Mouse (Mus musculus): ENCODE data around the gene 1700029P11Rik. TPM values are rescaled to one million over a fixed set of nuclear protein-coding genes. Genes with fewer than 3 reads are reported as not detected.

The 1700029P11Rik gene
- total and polyA plus RNA-seq, 3 experiments = 0.07 TPM; not detected in 2

DNA sequence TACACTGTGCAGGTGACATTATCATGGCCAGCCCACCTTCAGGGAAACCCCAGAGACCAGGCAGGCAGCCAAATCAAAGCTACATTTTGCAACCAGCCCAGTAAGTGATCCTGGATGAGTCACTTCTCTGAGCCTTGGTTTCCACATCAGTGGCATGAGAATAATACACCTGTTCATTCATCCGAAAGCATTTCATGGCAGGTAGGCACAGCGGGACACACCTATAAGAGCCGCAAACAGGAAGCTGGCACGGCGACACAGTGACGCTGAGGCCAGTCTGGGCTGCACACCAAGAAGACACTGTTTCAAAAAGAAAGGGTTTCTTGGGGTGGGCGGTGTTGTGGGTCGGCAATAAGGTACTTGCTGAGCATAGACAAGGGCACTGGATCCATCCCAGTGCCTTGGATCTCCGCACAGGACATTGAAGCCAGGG, 26.2 kb upstream of the 1700029P11Rik start:
- no peak overlapping the region for H3K27ac ChIP-seq (ENCODE audit: control insufficient read depth, low read depth, low read length)
- H3K79me2 ChIP-seq (ENCODE audit: control insufficient read depth, insufficient read depth, low read length, poor library complexity) = no peaks in the 10 kb centered on the region
- TF ChIP-seq MYC (IDR thresholded peaks at IDR 0.05; ENCODE audit: low read depth, low read length) = no peak
- TF ChIP-seq MAFK (IDR thresholded peaks at IDR 0.05; ENCODE audit: borderline replicate concordance, low read depth, low read length) = no peak
- no peak for TF ChIP-seq SMC3 (IDR thresholded peaks at IDR 0.05; ENCODE audit: low read depth, low read length)
- TF ChIP-seq HCFC1 (IDR thresholded peaks at IDR 0.05; ENCODE audit: low read depth, low read length) = no peak
- TF ChIP-seq RAD21 (IDR thresholded peaks at IDR 0.05; ENCODE audit: low read depth, low read length) = no peak
- no peak for TF ChIP-seq ELF1 (IDR thresholded peaks at IDR 0.05; ENCODE audit: low read depth, low read length)
- TF ChIP-seq POLR2A (IDR thresholded peaks at IDR 0.05; ENCODE audit: control insufficient read depth in 1 of 2, insufficient read depth in 1 of 2, low read depth in 1 of 2, low read length in 2 of 2, poor library complexity in 1 of 2) = no peak
- TF ChIP-seq RCOR1 (IDR thresholded peaks at IDR 0.05; ENCODE audit: low read depth, low read length) = no peak
- no peak for TF ChIP-seq MAZ (IDR thresholded peaks at IDR 0.05; ENCODE audit: low read depth, low read length)
- no peak for TF ChIP-seq CHD1 (IDR thresholded peaks at IDR 0.05; ENCODE audit: low read depth, low read length)
- H3K36me3 ChIP-seq (ENCODE audit: control insufficient read depth in 1 of 2, insufficient read depth in 2 of 2, low read length in 2 of 2) = peaks cover 2 to 5% of the 10 kb centered on the region in 2 experiments; a peak in 3 of 4 replicates
- no peak overlapping the region for H3K9ac ChIP-seq (ENCODE audit: control insufficient read depth, low read depth, low read length, poor library complexity, severe bottlenecking)
- H3K9me3 ChIP-seq (replicated peaks; ENCODE audit: insufficient read depth, low read length) = no peaks in the 10 kb centered on the region
- no peak for DNase-seq (ENCODE audit: low read depth, low spot score)
- H3K4me1 ChIP-seq (ENCODE audit: control insufficient read depth in 1 of 2, insufficient read depth in 2 of 2, low read length in 2 of 2) = peaks cover 0 to 5% of the 10 kb centered on the region in 2 experiments; a peak in 2 of 4 replicates
- H3K4me3 ChIP-seq (ENCODE audit: control insufficient read depth in 1 of 2, insufficient read depth in 1 of 2, low read depth in 2 of 2, low read length in 2 of 2) = no peak overlapping the region
- no peaks in the 10 kb centered on the region for H3K27me3 ChIP-seq (ENCODE audit: control insufficient read depth in 1 of 2, insufficient read depth in 2 of 2, low read length in 2 of 2)

DNA sequence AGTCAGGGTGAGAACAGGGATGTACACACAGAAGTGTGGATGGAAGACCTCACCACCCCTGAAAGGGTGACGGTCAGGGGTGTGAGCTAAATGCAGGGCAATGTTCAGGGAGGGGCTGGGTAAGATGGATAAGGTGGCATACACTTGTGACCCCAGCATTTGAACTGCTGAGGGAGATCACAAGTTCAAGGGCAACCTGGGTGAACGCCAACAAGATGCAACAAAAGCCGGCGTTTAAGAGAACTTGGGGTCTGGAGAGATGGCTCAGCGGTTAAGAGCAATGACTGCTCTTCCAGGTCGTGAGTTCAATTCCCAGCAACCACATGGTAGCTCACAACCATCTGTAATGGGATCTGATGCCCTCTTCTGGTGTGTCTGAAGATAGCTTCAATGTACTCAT, 25.6 kb upstream of the 1700029P11Rik start:
- Histone ChIP-seq H3K79me2 (ENCODE audit: control insufficient read depth, insufficient read depth, low read length, poor library complexity) (0 out of 2 replicates have a peak, but pooled peaks cover 2% of the 10 kb centered on the region), H3K27ac (ENCODE audit: control insufficient read depth, low read depth, low read length) (no peak overlapping the region), H3K9ac (ENCODE audit: control insufficient read depth, low read depth, low read length, poor library complexity, severe bottlenecking) (no peak overlapping the region), H3K4me1 (ENCODE audit: control insufficient read depth in 1 of 2, insufficient read depth in 2 of 2, low read length in 2 of 2) (peaks cover 0 to 8% of the 10 kb centered on the region in 2 experiments; a peak in 2 of 4 replicates), H3K9me3 (replicated peaks; ENCODE audit: insufficient read depth, low read length) (no peaks in the 10 kb centered on the region), H3K27me3 (ENCODE audit: control insufficient read depth in 1 of 2, insufficient read depth in 2 of 2, low read length in 2 of 2) (no peaks in the 10 kb centered on the region), H3K4me3 (ENCODE audit: control insufficient read depth in 1 of 2, insufficient read depth in 1 of 2, low read depth in 2 of 2, low read length in 2 of 2) (no peak overlapping the region), H3K36me3 (ENCODE audit: control insufficient read depth in 1 of 2, insufficient read depth in 2 of 2, low read length in 2 of 2) (peaks cover 2 to 5% of the 10 kb centered on the region in 2 experiments; a peak in 3 of 4 replicates)
- DNase-seq (ENCODE audit: low read depth, low spot score) = no peak
- TF ChIP-seq POLR2AphosphoS5 (IDR thresholded peaks at IDR 0.05; ENCODE audit: borderline replicate concordance, low read depth, low read length) = no peak
- no peak for TF ChIP-seq POLR2A (IDR thresholded peaks at IDR 0.05; ENCODE audit: control insufficient read depth in 1 of 2, insufficient read depth in 1 of 2, low read depth in 1 of 2, low read length in 2 of 2, poor library complexity in 1 of 2)
- no peak for TF ChIP-seq BHLHE40 (IDR thresholded peaks at IDR 0.05; ENCODE audit: borderline replicate concordance, low read depth, low read length)
- TF ChIP-seq ZNF384 (IDR thresholded peaks at IDR 0.05; ENCODE audit: low read depth, low read length) = no peak
- TF ChIP-seq KAT2A (conservative IDR thresholded peaks at IDR 0.05; ENCODE audit: low read depth, low read length) = no peak
- TF ChIP-seq ELF1 (IDR thresholded peaks at IDR 0.05; ENCODE audit: low read depth, low read length) = no peak
- no peak for TF ChIP-seq TBP (IDR thresholded peaks at IDR 0.05; ENCODE audit: low read depth, low read length)
- no peak for TF ChIP-seq TAL1 (IDR thresholded peaks at IDR 0.05; ENCODE audit: low read length)
- no peak for TF ChIP-seq JUND (IDR thresholded peaks at IDR 0.05; ENCODE audit: low read depth, low read length)
- no peak for TF ChIP-seq RAD21 (IDR thresholded peaks at IDR 0.05; ENCODE audit: low read depth, low read length)
- TF ChIP-seq ZMIZ1 (IDR thresholded peaks at IDR 0.05; ENCODE audit: low read depth, low read length) = no peak
- TF ChIP-seq POLR2AphosphoS2 (IDR thresholded peaks at IDR 0.05; ENCODE audit: low read length) = no peak
- TF ChIP-seq NELFE (IDR thresholded peaks at IDR 0.05; ENCODE audit: low read depth, low read length) = no peak
- TF ChIP-seq TCF12 (IDR thresholded peaks at IDR 0.05; ENCODE audit: low read depth, low read length) = no peak
- no peak for TF ChIP-seq CHD1 (IDR thresholded peaks at IDR 0.05; ENCODE audit: low read depth, low read length)
- TF ChIP-seq E2F4 (IDR thresholded peaks at IDR 0.05; ENCODE audit: borderline replicate concordance, low read depth, low read length) = no peak
- TF ChIP-seq HCFC1 (IDR thresholded peaks at IDR 0.05; ENCODE audit: low read depth, low read length) = no peak
- no peak for TF ChIP-seq ZKSCAN1 (IDR thresholded peaks at IDR 0.05; ENCODE audit: low read depth, low read length)
- TF ChIP-seq MYC (IDR thresholded peaks at IDR 0.05; ENCODE audit: low read depth, low read length) = no peak

Data from MEL (cell line).